Mouse (Mus musculus): ENCODE data around the gene Gm20388.

DNA sequence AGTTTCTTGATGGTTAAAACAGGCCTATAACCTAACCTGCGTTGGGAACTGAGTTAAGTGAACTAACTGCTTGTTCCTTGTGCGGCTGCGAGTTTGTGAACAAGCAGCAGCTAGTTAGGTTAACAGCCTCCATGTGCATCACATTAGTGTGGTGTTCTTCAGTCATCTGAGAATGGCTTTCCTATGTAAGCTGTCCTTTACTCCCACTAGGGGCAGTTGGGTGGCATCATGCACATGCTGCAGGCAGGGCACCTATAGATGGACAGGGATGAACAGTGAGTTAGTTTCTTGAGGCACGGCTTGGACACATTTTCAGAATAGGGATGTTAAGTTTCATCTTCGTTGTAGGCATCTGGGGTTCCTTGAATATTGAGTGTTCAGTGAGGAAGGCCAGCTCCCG is 3344.5 kb downstream of the Gm20388 start:
- TF ChIP-seq POLR2A (IDR thresholded peaks at IDR 0.05; ENCODE audit: extremely low read depth, insufficient read depth, low read length): no peak
- TF ChIP-seq CTCF (IDR thresholded peaks at IDR 0.05; ENCODE audit: extremely low read depth, insufficient read depth, low read length): no peak

All from cortical plate, adult 2 months (tissue).